Mouse (Mus musculus) heart, adult 2 months (tissue): Measurements from ENCODE around the gene Hyal3. TPM values are rescaled to one million over a fixed set of nuclear protein-coding genes. Genes with fewer than 3 reads are reported as not detected.
A peak's percentile ranks its signal among the peaks of the same experiment; 100 is the strongest.

Experiments
- DNase-seq, 2 experiments: peaks; one replicate each; pipeline ENCODE4 v3.0.0; 2021
- H3K27ac ChIP-seq: fragments of 200-600 bp; 2 replicates; pipeline ENCODE4 v1.8.1; 2022
- H3K27me3 ChIP-seq: fragments of 200-500 bp; 2 replicates; pipeline ENCODE4 v1.6.1; 2012; ENCODE audit warnings: mild to moderate bottlenecking, low read length, inconsistent platforms, mixed read lengths; ENCODE audit not compliant: control insufficient read depth, insufficient read depth
- H3K36me3 ChIP-seq: fragments of 200-500 bp; 2 replicates; pipeline ENCODE4 v1.6.1; 2012; ENCODE audit warnings: low read length, inconsistent platforms; ENCODE audit not compliant: control insufficient read depth, insufficient read depth
- H3K4me1 ChIP-seq: fragments of 200-500 bp; 2 replicates; pipeline ENCODE4 v1.6.1; 2011; ENCODE audit warnings: low read length; ENCODE audit not compliant: control insufficient read depth, insufficient read depth
- H3K4me3 ChIP-seq: fragments of 200-600 bp; 2 replicates; pipeline ENCODE4 v1.8.1; 2022
- H3K79me2 ChIP-seq: fragments of 200-500 bp; replicated peaks from 2 replicates; pipeline ENCODE4 v1.6.1; 2012; ENCODE audit warnings: mild to moderate bottlenecking, inconsistent platforms, low read length, moderate library complexity, mixed read lengths; ENCODE audit not compliant: control insufficient read depth, insufficient read depth
- H3K9ac ChIP-seq: fragments of 200-500 bp; 2 replicates; pipeline ENCODE4 v1.6.1; 2012; ENCODE audit warnings: low read depth, mild to moderate bottlenecking, control low read depth, inconsistent platforms, low read length, mixed read lengths
- CTCF ChIP-seq: fragments of 200-600 bp; IDR thresholded peaks from 2 replicates; pipeline ENCODE4 v1.8.1; 2022; ENCODE audit warnings: antibody characterized with exemption, mild to moderate bottlenecking, moderate library complexity
- EP300 ChIP-seq: fragments of 200-500 bp; IDR thresholded peaks from 2 replicates; pipeline ENCODE4 v1.6.1; 2011; ENCODE audit warnings: low read depth, low read length, control low read depth; ENCODE audit not compliant: insufficient read depth
- POLR2A ChIP-seq: fragments of 200-500 bp; IDR thresholded peaks from 2 replicates; pipeline ENCODE4 v1.6.1; 2011; ENCODE audit warnings: mild to moderate bottlenecking, low read depth, low read length, control low read depth; ENCODE audit not compliant: insufficient read depth
- WGBS: fragments of 180-500 bp; shearing (Covaris S2); methylation state at CpG from one replicate; pipeline ENCODE4 v1.1.7; 2018; 5-methylcytosine and 5-hydroxymethylcytosine counted together
- intact Hi-C: fragments of 180-260 bp; cut with DNase I; formaldehyde crosslinking; loops from one replicate; pipeline ENCODE4 v1.15.1; 2025
- polyA plus RNA-seq: library from polyadenylated mRNA; depleted of rRNA; stranded (reverse); fragments of >200 nt; gene quantifications from 2 replicates; pipeline ENCODE4 v1.2.3, GENCODE M21; 2012
- total RNA-seq, 2 experiments: library from RNA; stranded (reverse); gene quantifications; 2 replicates each; pipeline ENCODE4 v1.2.3; 2021

Hyal3 gene
- total and polyA plus RNA-seq, 3 experiments, result 0.29 to 0.34 (median 0.31) TPM

GRCm38 (mm10) chr9:107631311-107631826, 50.8 kb downstream of the Hyal3 start:
- peaks cover 35% of the 10 kb centered on the region for H3K4me1 ChIP-seq
- intact Hi-C loops, result loop anchor here (5.0 kb wide), 1 partner anchor 64 kb away; the partner anchor contains the start of gene Hyal2

GRCm38 (mm10) chr9:107631861-107632260, 51.2 kb downstream of the Hyal3 start:
- Histone ChIP-seq H3K36me3 (peaks cover 6% of the 10 kb centered on the region; the same call in 1 of the 2 replicates), H3K9ac (peak overlapping the region; percentile 98; the same call in 1 of the 2 replicates), H3K79me2 (peaks cover 6% of the 10 kb centered on the region), H3K27me3 (no peaks in the 10 kb centered on the region), H3K4me1 (peaks cover 32% of the 10 kb centered on the region), H3K27ac (peak overlapping the region; percentile 97), H3K4me3 (peak overlapping the region; percentile 86; the same call in 1 of the 2 replicates)
- intact Hi-C loops, result loop anchor here (5.0 kb wide), 1 partner anchor 65 kb away; the partner anchor contains the start of gene Hyal2
- TF ChIP-seq CTCF, result no peak
- no peak for TF ChIP-seq EP300
- no peak for TF ChIP-seq POLR2A
- DNase-seq, result peak in 1 of 2 experiments; percentile 33
- 57% methylated on average over 8 of the region's 8 CpGs for WGBS

More at GRCm38 (mm10) chr9:107631311-107631826, 50.8 kb downstream of the Hyal3 start:
- Histone ChIP-seq H3K27me3 (no peaks in the 10 kb centered on the region), H3K4me3 (no peak overlapping the region; the same call in 1 of the 2 replicates), H3K9ac (peak overlapping the region; percentile 22; the same call in 1 of the 2 replicates), H3K27ac (peak overlapping the region; percentile 97), H3K79me2 (peaks cover 8% of the 10 kb centered on the region), H3K36me3 (peaks cover 6% of the 10 kb centered on the region; the same call in 1 of the 2 replicates)
- DNase-seq, result peak; percentile 2 to 23
- TF ChIP-seq EP300 (no peak), POLR2A (no peak), CTCF (no peak)
- WGBS, result 42% methylated on average over 9 of the region's 9 CpGs

- H3K4me1 ChIP-seq, result peaks cover 29% of the 10 kb centered on the region
- H3K79me2 ChIP-seq, result peaks cover 6% of the 10 kb centered on the region
- TF ChIP-seq POLR2A, result peak; percentile 29; the same call in 1 of the 2 replicates
- no peak for TF ChIP-seq CTCF
- TF ChIP-seq EP300, result no peak
- peak overlapping the region; percentile 97 for H3K27ac ChIP-seq
- no peaks in the 10 kb centered on the region for H3K27me3 ChIP-seq
- intact Hi-C loops, result loop anchor here (5.0 kb wide), 1 partner anchor 65 kb away; the partner anchor contains the start of gene Hyal2
- 0% methylated on average over 6 of the region's 6 CpGs for WGBS
- peaks cover 6% of the 10 kb centered on the region; the same call in 1 of the 2 replicates for H3K36me3 ChIP-seq
- H3K9ac ChIP-seq, result peak overlapping the region; percentile 98
- peak overlapping the region; percentile 86 for H3K4me3 ChIP-seq
- DNase-seq, result peak; percentile 79 to 82
Measured at GRCm38 (mm10) chr9:107632478-107632877, 51.9 kb downstream of the Hyal3 start.

GRCm38 (mm10) chr9:107633091-107633660, 52.6 kb downstream of the Hyal3 start:
- H3K4me1 ChIP-seq, result peaks cover 22% of the 10 kb centered on the region
- H3K79me2 ChIP-seq, result peaks cover 3% of the 10 kb centered on the region; the same call in 1 of the 2 replicates
- intact Hi-C loops, result loop anchor here (1.0 to 5.0 kb wide), 2 partner anchors 21 to 66 kb away; partner anchors contain the start of gene Hyal2
- H3K27ac ChIP-seq, result peak overlapping the region; percentile 97
- TF ChIP-seq CTCF (no peak), POLR2A (peak; percentile 78), EP300 (peak; percentile 72)
- H3K9ac ChIP-seq, result peak overlapping the region; percentile 98
- under 1% methylated on average over 33 of the region's 33 CpGs for WGBS
- H3K36me3 ChIP-seq, result peaks cover 6% of the 10 kb centered on the region; the same call in 1 of the 2 replicates
- no peaks in the 10 kb centered on the region for H3K27me3 ChIP-seq
- peak; percentile 88 to 92 for DNase-seq
- peak overlapping the region; percentile 86 for H3K4me3 ChIP-seq

GRCm38 (mm10) chr9:107633661-107634405, 53.2 kb downstream of the Hyal3 start:
- Histone ChIP-seq H3K27me3 (no peaks in the 10 kb centered on the region), H3K4me3 (peak overlapping the region; percentile 86), H3K36me3 (peaks cover 6% of the 10 kb centered on the region; the same call in 1 of the 2 replicates), H3K79me2 (peaks cover 3% of the 10 kb centered on the region; the same call in 1 of the 2 replicates), H3K9ac (peak overlapping the region; percentile 98), H3K27ac (peak overlapping the region; percentile 97), H3K4me1 (peaks cover 19% of the 10 kb centered on the region)
- DNase-seq, result peak; percentile 61 to 69
- TF ChIP-seq CTCF, result no peak
- 2% methylated on average over 15 of the region's 15 CpGs for WGBS
- intact Hi-C loops, result loop anchor here (1.0 to 5.0 kb wide), 2 partner anchors 22 to 67 kb away; partner anchors contain the start of gene Hyal2
